Mouse (Mus musculus): ENCODE data around the gene Aadacl3. TPM values are rescaled to one million over a fixed set of nuclear protein-coding genes. Genes with fewer than 3 reads are reported as not detected.

Gene Aadacl3
- polyA plus RNA-seq, 1 experiment from 2014 or later, result not detected

GRCm38 (mm10) chr4:144433216-144433615 is 30.3 kb downstream of the Aadacl3 start:
- no peak overlapping the region for H3K4me3 ChIP-seq (ENCODE audit: low read length)
- no peak overlapping the region for H3K9ac ChIP-seq (ENCODE audit: low read depth, low read length)
- H3K36me3 ChIP-seq (ENCODE audit: control insufficient read depth, insufficient read depth, low read length), result no peaks in the 10 kb centered on the region
- H3K4me1 ChIP-seq (ENCODE audit: control insufficient read depth, insufficient read depth, low read depth, low read length), result no peaks in the 10 kb centered on the region
- peaks cover 7% of the 10 kb centered on the region; the same call in 1 of the 2 replicates for H3K9me3 ChIP-seq (ENCODE audit: control insufficient read depth, low read length)
- ATAC-seq, result no peak
- no peak overlapping the region for H3K27ac ChIP-seq (ENCODE audit: low read depth, low read length)
- 91% methylated on average over 5 of the region's 5 CpGs for WGBS
- no peak overlapping the region for H3K4me2 ChIP-seq (ENCODE audit: low read length)
- H3K27me3 ChIP-seq (replicated peaks; ENCODE audit: control insufficient read depth, insufficient read depth, low read length), result no peaks in the 10 kb centered on the region

DNA sequence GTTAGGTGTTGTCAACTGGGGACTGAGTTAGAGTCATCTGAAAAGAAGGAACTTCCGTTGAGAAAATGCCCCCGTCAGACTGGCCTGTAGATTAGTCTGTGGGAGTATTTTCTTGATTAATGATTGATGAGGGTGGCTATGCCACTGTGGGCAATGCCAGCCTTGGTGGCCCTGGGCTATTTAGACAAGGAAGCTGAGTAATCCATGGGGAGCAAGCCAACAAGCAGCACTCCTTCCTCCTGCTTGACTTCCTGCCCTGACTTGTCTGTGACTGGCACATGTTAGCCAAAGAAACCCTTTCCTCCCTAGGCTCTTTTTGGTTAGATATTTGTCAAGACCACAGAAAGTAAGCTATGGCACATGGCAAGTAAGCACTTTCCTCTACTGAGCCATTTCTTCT is 32.8 kb downstream of the Aadacl3 start:
- Histone ChIP-seq H3K4me1 (ENCODE audit: control insufficient read depth, insufficient read depth, low read depth, low read length) (no peaks in the 10 kb centered on the region), H3K36me3 (ENCODE audit: control insufficient read depth, insufficient read depth, low read length) (no peaks in the 10 kb centered on the region), H3K27ac (ENCODE audit: low read depth, low read length) (no peak overlapping the region), H3K27me3 (replicated peaks; ENCODE audit: control insufficient read depth, insufficient read depth, low read length) (no peaks in the 10 kb centered on the region), H3K9ac (ENCODE audit: low read depth, low read length) (no peak overlapping the region), H3K4me2 (ENCODE audit: low read length) (no peak overlapping the region), H3K4me3 (ENCODE audit: low read length) (no peak overlapping the region), H3K9me3 (ENCODE audit: control insufficient read depth, low read length) (peaks cover 5% of the 10 kb centered on the region)
- WGBS, result 90% methylated on average over 2 of the region's 2 CpGs
- ATAC-seq, result no peak

- peaks cover 5% of the 10 kb centered on the region for H3K9me3 ChIP-seq (ENCODE audit: control insufficient read depth, low read length)
- H3K4me2 ChIP-seq (ENCODE audit: low read length), result no peak overlapping the region
- H3K27me3 ChIP-seq (replicated peaks; ENCODE audit: control insufficient read depth, insufficient read depth, low read length), result no peaks in the 10 kb centered on the region
- H3K27ac ChIP-seq (ENCODE audit: low read depth, low read length), result no peak overlapping the region
- no peak overlapping the region for H3K4me3 ChIP-seq (ENCODE audit: low read length)
- 20% methylated on average over 3 of the region's 3 CpGs for WGBS
- ATAC-seq, result no peak
- no peaks in the 10 kb centered on the region for H3K36me3 ChIP-seq (ENCODE audit: control insufficient read depth, insufficient read depth, low read length)
- no peak overlapping the region for H3K9ac ChIP-seq (ENCODE audit: low read depth, low read length)
- no peaks in the 10 kb centered on the region for H3K4me1 ChIP-seq (ENCODE audit: control insufficient read depth, insufficient read depth, low read depth, low read length)
Measured at GRCm38 (mm10) chr4:144428868-144429267, 34.7 kb downstream of the Aadacl3 start.

GRCm38 (mm10) chr4:144424590-144424989 is 39.0 kb downstream of the Aadacl3 start:
- peaks cover 20% of the 10 kb centered on the region for H3K9me3 ChIP-seq (ENCODE audit: control insufficient read depth, low read length)
- no peak overlapping the region for H3K4me2 ChIP-seq (ENCODE audit: low read length)
- no peak overlapping the region for H3K27ac ChIP-seq (ENCODE audit: low read depth, low read length)
- H3K36me3 ChIP-seq (ENCODE audit: control insufficient read depth, insufficient read depth, low read length), result no peaks in the 10 kb centered on the region
- H3K4me3 ChIP-seq (ENCODE audit: low read length), result no peak overlapping the region
- no peak for ATAC-seq
- 81% methylated on average over 5 of the region's 5 CpGs for WGBS
- no peaks in the 10 kb centered on the region for H3K27me3 ChIP-seq (replicated peaks; ENCODE audit: control insufficient read depth, insufficient read depth, low read length)
- H3K4me1 ChIP-seq (ENCODE audit: control insufficient read depth, insufficient read depth, low read depth, low read length), result no peaks in the 10 kb centered on the region
- H3K9ac ChIP-seq (ENCODE audit: low read depth, low read length), result no peak overlapping the region

- no peak for ATAC-seq
- Histone ChIP-seq H3K4me2 (ENCODE audit: low read length) (no peak overlapping the region), H3K9me3 (ENCODE audit: control insufficient read depth, low read length) (peaks cover 14% of the 10 kb centered on the region), H3K4me3 (ENCODE audit: low read length) (no peak overlapping the region), H3K27me3 (replicated peaks; ENCODE audit: control insufficient read depth, insufficient read depth, low read length) (no peaks in the 10 kb centered on the region), H3K9ac (ENCODE audit: low read depth, low read length) (no peak overlapping the region), H3K4me1 (ENCODE audit: control insufficient read depth, insufficient read depth, low read depth, low read length) (no peaks in the 10 kb centered on the region), H3K27ac (ENCODE audit: low read depth, low read length) (no peak overlapping the region), H3K36me3 (ENCODE audit: control insufficient read depth, insufficient read depth, low read length) (no peaks in the 10 kb centered on the region)
Measured at GRCm38 (mm10) chr4:144420644-144421043, 42.9 kb downstream of the Aadacl3 start.

DNA sequence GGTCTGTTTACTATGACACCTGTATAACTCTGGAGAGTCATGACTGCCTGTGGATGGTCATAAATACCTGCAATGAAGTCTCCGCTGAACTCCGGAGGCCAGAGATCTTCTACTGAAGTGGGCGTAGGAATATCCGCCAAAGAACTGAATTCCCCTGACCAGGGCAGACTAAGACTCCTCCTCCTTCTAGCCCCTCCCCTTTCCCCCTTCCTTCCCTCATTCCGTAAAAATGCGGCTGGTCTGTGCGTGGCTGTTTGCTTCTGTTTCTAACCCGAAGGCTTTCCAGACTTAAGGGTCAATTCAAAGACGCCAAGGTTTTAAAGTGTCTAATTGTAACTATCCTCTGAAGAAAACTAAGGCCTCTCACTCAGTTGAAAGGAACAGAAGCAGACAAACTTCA is 55.3 kb downstream of the Aadacl3 start, which contains the start of gene Pramef12:
Gene Pramef12, minus strand, starts transcription at position 175 of the 400 bp plus-strand sequence.
- H3K9ac ChIP-seq (ENCODE audit: low read depth, low read length), result no peak within 1 kb of the TSS
- no peak within 1 kb of the TSS for H3K27ac ChIP-seq (ENCODE audit: low read depth, low read length)

GRCm38 (mm10) chr4:144406261-144406660 is 57.3 kb downstream of the Aadacl3 start:
- no peak overlapping the region for H3K4me3 ChIP-seq (ENCODE audit: low read length)
- no peak for ATAC-seq
- 77% methylated on average over 3 of the region's 3 CpGs for WGBS
- no peak overlapping the region for H3K9ac ChIP-seq (ENCODE audit: low read depth, low read length)
- H3K9me3 ChIP-seq (ENCODE audit: control insufficient read depth, low read length), result peaks cover 10% of the 10 kb centered on the region; the same call in 1 of the 2 replicates
- no peak overlapping the region for H3K27ac ChIP-seq (ENCODE audit: low read depth, low read length)
- H3K36me3 ChIP-seq (ENCODE audit: control insufficient read depth, insufficient read depth, low read length), result no peaks in the 10 kb centered on the region
- no peak overlapping the region for H3K4me2 ChIP-seq (ENCODE audit: low read length)
- H3K27me3 ChIP-seq (replicated peaks; ENCODE audit: control insufficient read depth, insufficient read depth, low read length), result no peaks in the 10 kb centered on the region
- H3K4me1 ChIP-seq (ENCODE audit: control insufficient read depth, insufficient read depth, low read depth, low read length), result no peaks in the 10 kb centered on the region

More for the DNA sequence above, 55.3 kb downstream of the Aadacl3 start, which contains the start of gene Pramef12:
- Histone ChIP-seq H3K9me3 (ENCODE audit: control insufficient read depth, low read length) (peaks cover 10% of the 10 kb centered on the region; the same call in 1 of the 2 replicates), H3K36me3 (ENCODE audit: control insufficient read depth, insufficient read depth, low read length) (no peaks in the 10 kb centered on the region), H3K4me2 (ENCODE audit: low read length) (no peak within 1 kb of the TSS), H3K4me1 (ENCODE audit: control insufficient read depth, insufficient read depth, low read depth, low read length) (no peaks in the 10 kb centered on the region), H3K4me3 (ENCODE audit: low read length) (no peak within 1 kb of the TSS), H3K27me3 (replicated peaks; ENCODE audit: control insufficient read depth, insufficient read depth, low read length) (no peaks in the 10 kb centered on the region)
- whole genome bisulfite sequencing, result 85% methylated on average over 9 of the region's 9 CpGs
- ATAC-seq, result no peak

DNA sequence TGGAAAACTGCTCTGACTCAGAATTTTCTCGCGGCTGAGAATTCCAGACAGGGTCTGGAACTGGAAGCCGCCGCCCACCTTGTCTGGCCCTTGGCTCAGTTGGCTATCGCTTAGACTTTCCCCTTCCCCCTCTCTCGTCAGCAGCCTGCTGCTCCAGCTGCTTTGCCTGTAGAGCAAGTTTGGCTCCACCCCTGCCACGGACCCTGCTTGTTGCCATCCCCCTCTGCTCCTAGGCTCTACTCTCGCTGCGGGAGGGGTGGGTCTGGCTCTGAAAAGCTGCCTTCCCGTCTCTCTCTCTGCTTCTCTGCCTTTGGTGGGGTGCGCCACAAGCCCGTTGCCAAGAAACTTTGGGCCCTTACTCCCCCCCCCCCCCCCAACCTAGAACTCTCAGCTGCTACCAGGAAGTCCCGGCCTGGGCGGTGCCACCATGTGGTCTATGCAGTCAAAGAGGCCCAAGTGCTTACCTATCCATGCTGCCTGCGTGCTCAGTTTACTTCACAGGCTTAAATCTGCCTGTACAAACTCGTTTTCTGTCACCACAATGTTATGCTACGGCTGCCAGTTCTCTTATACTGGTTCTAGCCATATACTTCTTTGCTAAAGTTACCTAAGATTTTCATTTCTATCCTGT is 59.0 kb downstream of the Aadacl3 start:
- ATAC-seq, result 0 out of 2 replicates have a peak, but pooled peaks have one; percentile 14
- no peaks in the 10 kb centered on the region for H3K36me3 ChIP-seq (ENCODE audit: control insufficient read depth, insufficient read depth, low read length)
- 6% methylated on average over 17 of the region's 17 CpGs for WGBS
- 0 out of 2 replicates have a peak, but pooled peaks cover 8% of the 10 kb centered on the region for H3K9me3 ChIP-seq (ENCODE audit: control insufficient read depth, low read length)
- no peak overlapping the region for H3K9ac ChIP-seq (ENCODE audit: low read depth, low read length)
- H3K27ac ChIP-seq (ENCODE audit: low read depth, low read length), result no peak overlapping the region
- no peaks in the 10 kb centered on the region for H3K27me3 ChIP-seq (replicated peaks; ENCODE audit: control insufficient read depth, insufficient read depth, low read length)
- H3K4me3 ChIP-seq (ENCODE audit: low read length), result peak overlapping the region; percentile 14; the same call in 1 of the 2 replicates
- no peaks in the 10 kb centered on the region for H3K4me1 ChIP-seq (ENCODE audit: control insufficient read depth, insufficient read depth, low read depth, low read length)
- peak overlapping the region; percentile 45 for H3K4me2 ChIP-seq (ENCODE audit: low read length)
